Mouse (Mus musculus): Measurements from ENCODE around the gene Ctsa.

DNA sequence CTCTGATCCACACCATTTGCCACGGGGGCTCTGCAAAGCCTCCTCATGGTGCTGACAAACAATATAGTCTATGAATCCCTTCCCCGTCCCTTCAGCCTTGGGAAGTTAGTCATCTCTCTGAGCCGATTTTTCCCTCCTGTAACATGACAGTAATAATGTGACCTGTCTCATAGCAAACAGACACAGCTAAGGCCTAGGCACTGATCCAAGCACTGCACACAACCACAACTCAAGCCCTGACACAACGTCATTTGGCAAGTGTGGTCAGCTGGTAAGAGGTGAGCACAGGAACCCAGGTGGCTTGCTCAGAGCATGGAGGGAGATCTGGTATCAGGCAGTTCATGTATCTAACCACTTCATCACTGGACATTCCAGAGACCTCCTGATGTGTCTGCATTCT lies 36.8 kb upstream of the Ctsa start:
- TF ChIP-seq CTCF (IDR thresholded peaks at IDR 0.05; ENCODE audit: borderline replicate concordance, insufficient read depth, low read length), result no peak
- TF ChIP-seq POLR2A (IDR thresholded peaks at IDR 0.05; ENCODE audit: low read depth, low read length), result no peak
